Mouse (Mus musculus) gonadal fat pad, adult 2 months (tissue): ENCODE measurements at regions not wholly inside any gene's neighbourhood (a gene's known extent, or its start where the extent isn't known, plus 50 kb on each side); places are given as distances from the start of the nearest gene placed in this dataset.

Experiments
- DNase-seq: peaks from one replicate; pipeline ENCODE4 v3.0.0-alpha.2; 2012; ENCODE audit warnings: low read depth

GRCm38 (mm10) chr16:77400276-77400891 lies 201.5 kb downstream of the Gm11146 start:
- DNase-seq = no peak

- no peak for DNase-seq
Observed at GRCm38 (mm10) chr16:77399846-77400275, 202.0 kb downstream of the Gm11146 start.

GRCm38 (mm10) chr16:77394054-77394716 lies 207.7 kb downstream of the Gm11146 start:
- DNase-seq = no peak

GRCm38 (mm10) chr16:77393470-77393869 lies 208.4 kb downstream of the Gm11146 start:
- no peak for DNase-seq

GRCm38 (mm10) chr16:77392205-77392604 lies 209.7 kb downstream of the Gm11146 start:
- DNase-seq = no peak

- no peak for DNase-seq
Observed at GRCm38 (mm10) chr16:77384021-77384729, 217.7 kb downstream of the Gm11146 start.

GRCm38 (mm10) chr16:77382790-77383189 lies 219.1 kb downstream of the Gm11146 start:
- DNase-seq = no peak

GRCm38 (mm10) chr16:77372768-77373167 lies 229.1 kb downstream of the Gm11146 start:
- DNase-seq = no peak

GRCm38 (mm10) chr16:77369810-77370209 lies 232.1 kb downstream of the Gm11146 start:
- DNase-seq = no peak

- DNase-seq = no peak
Observed at GRCm38 (mm10) chr16:77365254-77365653, 236.6 kb downstream of the Gm11146 start.

- DNase-seq = no peak
Observed at GRCm38 (mm10) chr16:77364439-77364838, 237.5 kb downstream of the Gm11146 start.

- no peak for DNase-seq
Observed at GRCm38 (mm10) chr16:77359190-77359589, 242.7 kb downstream of the Gm11146 start.

GRCm38 (mm10) chr16:77355260-77355659 lies 246.6 kb downstream of the Gm11146 start:
- no peak for DNase-seq

GRCm38 (mm10) chr16:77354201-77354712 lies 247.6 kb downstream of the Gm11146 start:
- no peak for DNase-seq

GRCm38 (mm10) chr16:77346128-77346527 lies 255.8 kb downstream of the Gm11146 start:
- no peak for DNase-seq

GRCm38 (mm10) chr16:77332285-77332684 lies 269.6 kb downstream of the Gm11146 start:
- no peak for DNase-seq

GRCm38 (mm10) chr16:77330996-77331395 lies 270.9 kb downstream of the Gm11146 start:
- no peak for DNase-seq

- DNase-seq = no peak
Observed at GRCm38 (mm10) chr16:77329711-77330530, 272.0 kb downstream of the Gm11146 start.

GRCm38 (mm10) chr16:77329160-77329691 lies 272.7 kb downstream of the Gm11146 start:
- no peak for DNase-seq

GRCm38 (mm10) chr16:77328628-77329159 lies 273.2 kb downstream of the Gm11146 start:
- DNase-seq = no peak

GRCm38 (mm10) chr16:77328049-77328448 lies 273.8 kb downstream of the Gm11146 start:
- no peak for DNase-seq
